Mouse (Mus musculus): Measurements from ENCODE around the gene Bean1.

- TF ChIP-seq CTCF (IDR thresholded peaks at IDR 0.05; ENCODE audit: borderline replicate concordance, extremely low read depth, insufficient read depth, insufficient read length) (no peak), POLR2A (IDR thresholded peaks at IDR 0.05; ENCODE audit: borderline replicate concordance, extremely low read depth, insufficient read depth, insufficient read length, poor library complexity, severe bottlenecking) (no peak)
Measured at GRCm38 (mm10) chr8:104175848-104176527, 5.7 kb downstream of the Bean1 start.
